Mouse (Mus musculus) kidney, embryonic 16.5 days (tissue): Measurements from ENCODE around the gene Khk. TPM values are rescaled to one million over a fixed set of nuclear protein-coding genes. Genes with fewer than 3 reads are reported as not detected.

ENCODE experiments used
- polyA plus RNA-seq: library from polyadenylated mRNA; unstranded; fragments of >200 nt; fragmentation: Nextera tagmentation; extraction: Ambion mirVana; gene quantifications from 2 replicates; pipeline ENCODE4 v1.2.1, GENCODE M21; 2015

Gene Khk
- polyA plus RNA-seq, 1 experiment from 2014 or later = 41.4 TPM

Other genes with a start within 250 kb of the Khk start
- 5.4 and 7.1 TPM in 2 replicates for gene Dpysl5, start 209.9 kb upstream of the Khk start, polyA plus RNA-seq
- gene Mapre3, start 106.8 kb upstream of the Khk start, polyA plus RNA-seq = 22.1 and 22.7 TPM in 2 replicates
- gene Tmem214, start 53.4 kb upstream of the Khk start, polyA plus RNA-seq = 96.8 and 98.3 TPM in 2 replicates
- gene Agbl5, start 32.7 kb upstream of the Khk start, polyA plus RNA-seq = 23.9 and 27.1 TPM in 2 replicates
- gene Ost4, start 13.6 kb upstream of the Khk start, polyA plus RNA-seq = 457 and 467 TPM in 2 replicates
- 335 and 366 TPM in 2 replicates for gene Emilin1, start 8.0 kb upstream of the Khk start, polyA plus RNA-seq
- gene Cgref1, start 24.2 kb downstream of the Khk start, polyA plus RNA-seq = 17.9 and 20.3 TPM in 2 replicates
- gene Preb, start 38.9 kb downstream of the Khk start, polyA plus RNA-seq = 172 TPM in 2 replicates
- gene Tcf23, start 47.2 kb downstream of the Khk start, polyA plus RNA-seq = 1.9 and 2.2 TPM in 2 replicates
- 158 and 163 TPM in 2 replicates for gene Atraid, start 126.9 kb downstream of the Khk start, polyA plus RNA-seq
- 14.6 and 14.7 TPM in 2 replicates for gene Slc5a6, start 127.5 kb downstream of the Khk start, polyA plus RNA-seq
- 36.0 and 38.7 TPM in 2 replicates for gene Cad, start 133.3 kb downstream of the Khk start, polyA plus RNA-seq
- gene Dnajc5g, start 184.9 kb downstream of the Khk start, polyA plus RNA-seq = not detected in 2 replicates
- 3.4 and 4.5 TPM in 2 replicates for gene Slc30a3, start 186.8 kb downstream of the Khk start, polyA plus RNA-seq
- 0.19 and 0.28 TPM in 2 replicates for gene Trim54, start 195.3 kb downstream of the Khk start, polyA plus RNA-seq
- not detected in 2 replicates for gene Ucn, start 217.4 kb downstream of the Khk start, polyA plus RNA-seq
- 79.0 and 79.3 TPM in 2 replicates for gene Mpv17, start 232.8 kb downstream of the Khk start, polyA plus RNA-seq